ENCODE assay signal across 8 mouse cellular contexts in the genomic region with DNA sequence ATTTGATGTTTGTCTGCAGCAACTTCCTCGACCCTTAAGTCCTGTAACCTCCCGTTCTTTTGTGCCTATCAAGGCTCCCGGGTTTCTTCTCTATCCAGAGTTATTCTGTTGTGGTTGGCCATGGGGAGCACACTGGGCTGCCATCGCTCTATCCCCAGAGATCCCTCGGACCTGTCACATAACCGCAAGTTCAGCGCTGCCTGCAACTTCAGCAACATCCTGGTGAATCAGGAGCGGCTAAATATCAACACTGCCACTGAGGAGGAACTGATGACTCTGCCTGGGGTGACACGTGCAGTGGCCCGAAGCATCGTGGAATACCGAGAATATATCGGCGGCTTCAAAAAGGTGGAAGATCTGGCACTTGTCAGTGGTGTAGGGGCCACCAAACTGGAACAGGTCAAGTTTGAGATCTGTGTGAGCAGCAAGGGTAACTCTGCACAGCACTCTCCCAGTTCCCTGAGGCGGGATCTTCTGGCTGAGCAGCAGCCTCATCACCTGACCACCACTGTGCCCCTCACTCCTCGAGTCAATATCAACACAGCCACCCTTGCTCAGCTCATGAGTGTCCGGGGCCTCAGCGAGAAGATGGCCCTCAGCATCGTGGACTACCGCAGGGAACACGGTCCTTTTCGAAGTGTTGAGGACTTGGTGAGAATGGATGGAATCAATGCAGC. TPM values are rescaled to one million over a fixed set of nuclear protein-coding genes. Genes with fewer than 3 reads are reported as not detected.
DNase-seq lines count a peak whose midpoint lies in the region; ATAC-seq and TF ChIP-seq lines count a peak whose summit lies in the region.

No protein-coding gene starts in this region.

- peak overlapping the region; percentile 77 for H3K4me2 ChIP-seq in forebrain, embryonic 14.5 days (ENCODE audit: low read length)
- peak overlapping the region; percentile 99 for H3K4me2 ChIP-seq in intestine, postnatal 0 days (replicated peaks; ENCODE audit: low read depth)
- peak overlapping the region; percentile 87 for H3K4me2 ChIP-seq in midbrain, embryonic 16.5 days (ENCODE audit: low read length)

- peak overlapping the region; percentile 77 for H3K9ac ChIP-seq in forebrain, embryonic 14.5 days (ENCODE audit: low read length)
- peak overlapping the region; percentile 62; the same call in 1 of the 2 replicates for H3K9ac ChIP-seq in intestine, postnatal 0 days (ENCODE audit: low read depth, low read length)
- H3K9ac ChIP-seq in midbrain, embryonic 16.5 days (ENCODE audit: low read depth, low read length), result no peak overlapping the region

- DNase-seq in adrenal gland, postnatal 14 days, result peak; percentile 55
- DNase-seq in adrenal gland, adult 18-20 months (ENCODE audit: low spot score in 2 of 2), result no peak
- peak; percentile 17 to 19 for DNase-seq in B cell, adult 2 months
- DNase-seq in forebrain, embryonic 14.5 days (ENCODE audit: low spot score), result no peak
- DNase-seq in frontal cortex, postnatal 25 days (ENCODE audit: low spot score in 2 of 2), result no peak
- no peak for DNase-seq in cerebellum, adult 11 months

- no peak for ATAC-seq in forebrain, embryonic 14.5 days
- no peak for ATAC-seq in intestine, postnatal 0 days
- no peak for ATAC-seq in midbrain, embryonic 16.5 days

- peak overlapping the region; percentile 63 for H3K4me3 ChIP-seq in forebrain, embryonic 14.5 days (ENCODE audit: low read depth, low read length)
- H3K4me3 ChIP-seq in intestine, postnatal 0 days (ENCODE audit: low read depth, low read length), result peak overlapping the region; percentile 63
- H3K4me3 ChIP-seq in midbrain, embryonic 16.5 days (ENCODE audit: low read depth, low read length), result peak overlapping the region; percentile 79

- H3K27ac ChIP-seq in forebrain, embryonic 14.5 days (ENCODE audit: low read depth, low read length), result no peak overlapping the region
- H3K27ac ChIP-seq in intestine, postnatal 0 days (ENCODE audit: low read depth, low read length), result no peak overlapping the region
- H3K27ac ChIP-seq in midbrain, embryonic 16.5 days (ENCODE audit: low read length), result no peak overlapping the region

- no peak for TF ChIP-seq CTCF in intestine, postnatal 0 days (IDR thresholded peaks at IDR 0.05; ENCODE audit: low read depth)

- H3K36me3 ChIP-seq in forebrain, embryonic 14.5 days (ENCODE audit: control insufficient read depth, insufficient read depth, low read length), result no peaks in the 10 kb centered on the region
- no peaks in the 10 kb centered on the region for H3K36me3 ChIP-seq in intestine, postnatal 0 days (ENCODE audit: control insufficient read depth, insufficient read depth)
- no peaks in the 10 kb centered on the region for H3K36me3 ChIP-seq in midbrain, embryonic 16.5 days (ENCODE audit: control insufficient read depth, insufficient read depth, low read length)

- H3K9me3 ChIP-seq in forebrain, embryonic 14.5 days (replicated peaks; ENCODE audit: control insufficient read depth, low read length), result no peaks in the 10 kb centered on the region
- no peaks in the 10 kb centered on the region for H3K9me3 ChIP-seq in intestine, postnatal 0 days (ENCODE audit: control insufficient read depth)
- no peaks in the 10 kb centered on the region for H3K9me3 ChIP-seq in midbrain, embryonic 16.5 days (replicated peaks; ENCODE audit: control insufficient read depth, low read length, poor library complexity, severe bottlenecking)

- peaks cover 16% of the 10 kb centered on the region for H3K4me1 ChIP-seq in forebrain, embryonic 14.5 days (ENCODE audit: control insufficient read depth, insufficient read depth, low read length)
- H3K4me1 ChIP-seq in intestine, postnatal 0 days (replicated peaks; ENCODE audit: control insufficient read depth, insufficient read depth, low read length), result no peaks in the 10 kb centered on the region
- H3K4me1 ChIP-seq in midbrain, embryonic 16.5 days (ENCODE audit: control insufficient read depth, insufficient read depth, low read length), result peaks cover 12% of the 10 kb centered on the region; the same call in 1 of the 2 replicates

- no peaks in the 10 kb centered on the region for H3K27me3 ChIP-seq in forebrain, embryonic 14.5 days (replicated peaks; ENCODE audit: control insufficient read depth, insufficient read depth, low read length)
- no peaks in the 10 kb centered on the region for H3K27me3 ChIP-seq in intestine, postnatal 0 days (replicated peaks; ENCODE audit: control insufficient read depth, insufficient read depth, low read length)
- H3K27me3 ChIP-seq in midbrain, embryonic 16.5 days (ENCODE audit: control insufficient read depth, insufficient read depth, low read depth, low read length), result no peaks in the 10 kb centered on the region

- 54% methylated on average over 22 of the region's 22 CpGs for WGBS in forebrain, embryonic 14.5 days
- WGBS in intestine, postnatal 0 days, result 56% methylated on average over 22 of the region's 22 CpGs
- 45% methylated on average over 22 of the region's 22 CpGs for WGBS in midbrain, embryonic 16.5 days

RNA-seq across cellular contexts. Expression of a gene that starts 1.1 kb away (rescaled TPM):
- total RNA-seq in adrenal gland, postnatal 14 days (2021), result 17.8 and 19.8 TPM in 2 replicates
- 10 to 100 TPM; 20.3 to 60.0 TPM for total RNA-seq in adrenal gland, adult 18-20 months (2021)
- polyA plus RNA-seq in forebrain, embryonic 14.5 days (2014; fragmentation: Nextera tagmentation; extraction: Ambion mirVana), result 9.7 and 11.6 TPM in 2 replicates
- polyA plus RNA-seq in intestine, postnatal 0 days (2015; fragmentation: Nextera tagmentation; extraction: Ambion mirVana), result 26.1 and 27.4 TPM in 2 replicates
- 11.3 and 12.7 TPM in 2 replicates for polyA plus RNA-seq in midbrain, embryonic 16.5 days (2015; fragmentation: Nextera tagmentation; extraction: Ambion mirVana)

Comparison
In these comparisons a context has a peak if more than half of its experiments do, and no peak if none do; other contexts are left out.
1. DNase-seq: peak in adrenal gland, postnatal 14 days (single experiment) and B cell, adult 2 months (2 of 2); none in adrenal gland, adult 18-20 months (0 of 2), forebrain, embryonic 14.5 days (single experiment), frontal cortex, postnatal 25 days (0 of 2) and cerebellum, adult 11 months (single experiment).
2. Peak in every context shown above with its lines, with median percentiles within 50 percentile points of each other: H3K4me2 ChIP-seq and H3K4me3 ChIP-seq.